Comparison of ENCODE assay signal across 8 mouse cellular contexts in the genomic region with DNA sequence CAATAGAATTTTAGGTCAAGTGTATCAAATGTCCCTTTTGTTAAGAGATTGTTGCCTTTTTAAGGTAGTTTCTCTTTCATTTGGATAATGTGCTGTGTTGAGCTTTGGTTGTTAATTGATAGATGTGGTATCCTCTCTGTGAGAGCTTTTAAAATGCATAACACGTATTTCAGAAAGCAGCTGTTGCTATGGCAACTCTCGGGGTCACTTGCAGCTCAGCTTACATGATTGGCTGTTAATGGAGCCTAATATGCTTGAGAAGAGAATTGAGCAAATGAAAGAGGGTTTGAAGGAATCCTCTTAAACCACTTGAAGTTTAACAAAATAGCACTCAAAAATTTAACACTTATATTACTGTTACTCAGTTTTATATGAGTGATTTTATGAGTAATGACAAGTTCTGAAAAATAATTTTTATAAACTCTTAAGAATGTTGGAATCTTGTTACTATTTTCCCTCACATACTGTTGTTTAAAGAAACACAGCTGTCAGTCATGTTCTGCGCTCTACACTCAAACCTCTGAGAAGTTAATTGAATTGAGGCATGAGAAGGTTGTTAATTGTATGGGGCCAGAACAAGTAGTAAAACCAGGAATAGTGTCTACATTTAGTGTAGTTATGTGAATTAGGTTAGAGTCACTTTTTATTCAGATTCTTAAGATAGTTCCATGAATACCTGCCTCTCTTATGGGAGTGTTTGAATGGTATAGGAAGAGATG.
DNase-seq lines count a peak whose midpoint lies in the region; ATAC-seq lines count a peak whose summit lies in the region.

No protein-coding gene starts in this region.

- peak; percentile 19 to 49 for DNase-seq in CD8-positive naive resting alpha-beta T cell, adult 2 months (ENCODE audit: low read depth in 2 of 2, low spot score in 2 of 2)
- peak; percentile 76 for DNase-seq in brain, embryonic 18.5 days (ENCODE audit: low read depth, low spot score)
- peak; percentile 88 for DNase-seq in hindbrain, embryonic 14.5 days (ENCODE audit: low spot score)
- peak; percentile 81 for DNase-seq in retina, embryonic 14.5 days (ENCODE audit: low spot score)
- DNase-seq in liver, result no peak
- DNase-seq in spleen, postnatal 14 days (ENCODE audit: low spot score in 2 of 2), result no peak

- peak overlapping the region; percentile 77 for H3K27ac ChIP-seq in hindbrain, embryonic 14.5 days
- H3K27ac ChIP-seq in lung, embryonic 15.5 days, result peak overlapping the region; percentile 53

- H3K27me3 ChIP-seq in hindbrain, embryonic 14.5 days (ENCODE audit: control insufficient read depth, insufficient read depth, low read length), result no peaks in the 10 kb centered on the region
- no peaks in the 10 kb centered on the region for H3K27me3 ChIP-seq in lung, embryonic 15.5 days

- H3K36me3 ChIP-seq in hindbrain, embryonic 14.5 days (replicated peaks; ENCODE audit: control insufficient read depth, insufficient read depth), result no peaks in the 10 kb centered on the region
- no peaks in the 10 kb centered on the region for H3K36me3 ChIP-seq in lung, embryonic 15.5 days

- H3K9ac ChIP-seq in hindbrain, embryonic 14.5 days, result no peak overlapping the region
- H3K9ac ChIP-seq in lung, embryonic 15.5 days, result no peak overlapping the region

- WGBS in hindbrain, embryonic 14.5 days, result 12% methylated on average over 3 of the region's 3 CpGs
- 15% methylated on average over 3 of the region's 3 CpGs for WGBS in lung, embryonic 15.5 days

- H3K9me3 ChIP-seq in hindbrain, embryonic 14.5 days (ENCODE audit: control insufficient read depth, low read length), result no peaks in the 10 kb centered on the region
- no peaks in the 10 kb centered on the region for H3K9me3 ChIP-seq in lung, embryonic 15.5 days

- H3K4me1 ChIP-seq in hindbrain, embryonic 14.5 days (replicated peaks; ENCODE audit: control insufficient read depth, insufficient read depth, low read length), result peaks cover 13% of the 10 kb centered on the region
- peaks cover 14% of the 10 kb centered on the region for H3K4me1 ChIP-seq in lung, embryonic 15.5 days

- ATAC-seq in hindbrain, embryonic 14.5 days (ENCODE audit: low FRiP score), result peak; percentile 92
- no peak; the same call in 1 of the 2 replicates for ATAC-seq in lung, embryonic 15.5 days (ENCODE audit: borderline replicate concordance, extremely low read depth, low FRiP score, low TSS enrichment)
- no peak for ATAC-seq in megakaryocyte, adult 5-6 weeks (ENCODE audit: poor library complexity, severe bottlenecking)

- no peak overlapping the region for H3K4me3 ChIP-seq in hindbrain, embryonic 14.5 days (replicated peaks; ENCODE audit: low read length)
- no peak overlapping the region for H3K4me3 ChIP-seq in lung, embryonic 15.5 days

- peak overlapping the region; percentile 35 for H3K4me2 ChIP-seq in hindbrain, embryonic 14.5 days (replicated peaks)
- H3K4me2 ChIP-seq in lung, embryonic 15.5 days, result no peak overlapping the region

Comparison
In these comparisons a context has a peak if more than half of its experiments do, and no peak if none do; other contexts are left out.
1. DNase-seq: peak in CD8-positive naive resting alpha-beta T cell, adult 2 months (2 of 2), brain, embryonic 18.5 days (single experiment), hindbrain, embryonic 14.5 days (single experiment) and retina, embryonic 14.5 days (single experiment); none in liver (single experiment) and spleen, postnatal 14 days (0 of 2).